Mouse (Mus musculus): Measurements from ENCODE around the gene Magi3. TPM values are rescaled to one million over a fixed set of nuclear protein-coding genes. Genes with fewer than 3 reads are reported as not detected.

The Magi3 gene
- 4.3 and 5.0 TPM in 2 replicates for polyA plus RNA-seq (2015; fragmentation: Nextera tagmentation; extraction: Ambion mirVana)

DNA sequence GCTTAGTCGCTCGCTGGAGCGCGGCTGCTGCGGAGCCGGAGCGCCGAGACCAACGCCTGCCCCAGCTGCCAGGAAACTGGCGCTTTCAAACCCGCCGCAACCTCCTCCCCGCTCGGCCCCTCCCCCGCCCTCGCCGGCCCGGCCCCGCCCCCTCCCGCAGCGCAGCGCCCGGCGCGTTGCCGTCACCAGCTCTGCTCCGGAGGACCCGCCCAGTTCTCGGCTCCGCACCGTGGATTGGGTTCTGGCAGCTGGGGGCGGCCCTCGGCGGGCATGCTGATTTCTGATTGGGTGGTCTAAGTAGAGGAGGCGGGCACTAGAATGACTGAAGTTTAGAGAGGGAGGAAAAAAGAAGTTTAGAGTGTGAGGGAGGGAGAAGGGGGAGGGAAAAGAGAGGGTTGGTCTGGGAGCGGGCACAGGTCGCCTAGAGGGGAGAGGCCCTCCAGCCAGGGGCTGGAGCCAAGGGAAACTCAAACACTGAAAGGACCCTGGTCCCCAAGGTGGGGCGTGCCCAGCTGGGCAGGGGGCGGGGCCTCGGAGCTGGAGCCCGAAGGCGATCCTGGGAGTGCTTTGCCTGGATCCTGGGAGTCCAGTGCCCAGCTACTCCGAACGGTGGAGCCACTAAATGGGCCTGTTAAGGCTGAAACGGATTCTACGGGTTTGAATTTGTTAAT is at the start of gene Magi3:
Gene Magi3, minus strand, starts transcription at position 80 of the 671 bp plus-strand sequence.
- 0% methylated on average over 45 of the region's 46 CpGs for WGBS
- ATAC-seq (ENCODE audit: low FRiP score, low TSS enrichment), result peak; percentile 100
- Histone ChIP-seq H3K27ac (ENCODE audit: low read length) (peak within 1 kb of the TSS; percentile 92), H3K36me3 (ENCODE audit: insufficient read depth, low read length) (no peaks in the 10 kb centered on the region), H3K4me2 (replicated peaks; ENCODE audit: low read depth, low read length) (peak within 1 kb of the TSS; percentile 92), H3K9me3 (ENCODE audit: low read length) (no peaks in the 10 kb centered on the region), H3K4me3 (ENCODE audit: low read length) (peak within 1 kb of the TSS; percentile 90), H3K27me3 (ENCODE audit: insufficient read depth, low read length) (no peaks in the 10 kb centered on the region), H3K4me1 (ENCODE audit: insufficient read depth, low read length) (peaks cover 15% of the 10 kb centered on the region), H3K9ac (replicated peaks; ENCODE audit: low read length) (peak within 1 kb of the TSS; percentile 85)

DNA sequence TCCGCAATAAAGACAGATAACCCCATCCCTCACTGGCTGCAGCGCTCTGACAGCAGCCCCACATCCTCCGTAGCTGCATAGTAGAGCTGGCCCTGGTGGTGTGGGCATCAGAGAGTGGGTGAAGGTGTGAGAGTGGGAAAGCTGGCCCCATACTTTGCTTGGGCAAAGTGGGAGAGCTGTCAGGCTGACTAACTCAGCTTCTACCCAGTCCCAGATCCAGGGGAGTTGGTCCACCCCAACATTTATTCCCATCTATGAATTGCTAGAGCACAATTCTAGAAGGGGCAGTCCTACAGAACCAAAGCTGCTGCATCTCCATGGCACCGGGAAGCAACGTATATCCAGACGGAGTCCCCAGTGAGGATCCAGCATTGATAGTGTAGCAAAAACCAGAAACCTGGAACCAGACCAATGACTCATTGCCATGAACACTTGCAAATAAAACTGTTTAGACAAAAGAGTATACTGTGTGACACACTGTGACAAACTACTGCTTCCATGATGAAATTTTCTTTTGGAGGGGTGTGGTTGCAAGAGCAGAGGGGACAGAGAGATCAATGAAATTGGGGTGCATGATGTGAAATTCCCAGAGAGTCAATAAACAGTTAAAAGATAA is 44.5 kb upstream of the Magi3 start:
- Histone ChIP-seq H3K27ac (ENCODE audit: low read length) (no peak overlapping the region), H3K9ac (replicated peaks; ENCODE audit: low read length) (no peak overlapping the region), H3K27me3 (ENCODE audit: insufficient read depth, low read length) (no peaks in the 10 kb centered on the region), H3K9me3 (ENCODE audit: low read length) (no peaks in the 10 kb centered on the region), H3K4me1 (ENCODE audit: insufficient read depth, low read length) (no peaks in the 10 kb centered on the region), H3K36me3 (ENCODE audit: insufficient read depth, low read length) (no peaks in the 10 kb centered on the region), H3K4me3 (ENCODE audit: low read length) (no peak overlapping the region), H3K4me2 (replicated peaks; ENCODE audit: low read depth, low read length) (no peak overlapping the region)
- 85% methylated on average over 6 of the region's 6 CpGs for WGBS
- no peak for ATAC-seq (ENCODE audit: low FRiP score, low TSS enrichment)

DNA sequence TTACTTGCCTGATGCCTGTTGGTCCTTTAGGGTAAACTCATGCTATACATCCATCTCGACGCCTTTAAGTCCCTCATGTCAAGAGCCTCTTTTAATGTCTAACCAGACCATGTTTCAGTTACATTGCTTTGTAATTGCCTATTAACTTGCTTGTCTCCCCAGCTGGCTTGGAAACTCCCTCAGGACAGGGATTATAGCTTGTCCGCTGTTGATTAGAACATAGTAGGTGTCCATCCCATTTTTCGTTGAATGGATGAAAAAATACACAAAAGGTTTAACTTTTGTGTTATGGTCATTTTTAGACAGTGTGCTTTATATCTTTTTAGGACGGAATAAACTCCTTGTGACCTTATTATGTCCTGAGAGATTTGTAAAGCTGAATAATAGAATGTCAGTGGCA is 40.0 kb upstream of the Magi3 start:
- H3K4me1 ChIP-seq (ENCODE audit: insufficient read depth, low read length), result no peaks in the 10 kb centered on the region
- no peaks in the 10 kb centered on the region for H3K27me3 ChIP-seq (ENCODE audit: insufficient read depth, low read length)
- 79% methylated on average over 5 of the region's 5 CpGs for WGBS
- no peaks in the 10 kb centered on the region for H3K36me3 ChIP-seq (ENCODE audit: insufficient read depth, low read length)
- no peak for ATAC-seq (ENCODE audit: low FRiP score, low TSS enrichment)
- H3K27ac ChIP-seq (ENCODE audit: low read length), result no peak overlapping the region
- no peak overlapping the region for H3K9ac ChIP-seq (replicated peaks; ENCODE audit: low read length)
- no peak overlapping the region for H3K4me3 ChIP-seq (ENCODE audit: low read length)
- no peak overlapping the region for H3K4me2 ChIP-seq (replicated peaks; ENCODE audit: low read depth, low read length)
- H3K9me3 ChIP-seq (ENCODE audit: low read length), result no peaks in the 10 kb centered on the region

DNA sequence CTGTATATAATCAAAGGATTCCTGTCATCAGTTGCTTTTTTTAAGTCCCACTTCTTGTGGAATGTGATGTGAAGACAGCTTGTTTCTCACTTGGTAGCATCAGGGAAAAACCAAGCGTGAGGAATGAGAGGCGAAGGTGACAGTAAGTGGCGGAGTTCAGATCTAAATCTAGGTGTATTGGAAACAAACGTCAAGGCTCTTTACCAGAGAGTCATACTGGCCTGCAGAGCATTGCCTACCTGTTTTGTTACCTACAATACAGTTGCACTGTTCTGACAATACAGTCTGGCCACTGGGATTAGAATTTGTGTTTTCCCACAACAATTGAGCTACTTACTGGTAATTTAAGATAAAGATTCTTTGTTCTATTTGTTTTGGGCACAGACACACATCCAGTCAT is 39.0 kb upstream of the Magi3 start:
- Histone ChIP-seq H3K36me3 (ENCODE audit: insufficient read depth, low read length) (no peaks in the 10 kb centered on the region), H3K27me3 (ENCODE audit: insufficient read depth, low read length) (no peaks in the 10 kb centered on the region), H3K9ac (replicated peaks; ENCODE audit: low read length) (no peak overlapping the region), H3K9me3 (ENCODE audit: low read length) (no peaks in the 10 kb centered on the region), H3K4me2 (replicated peaks; ENCODE audit: low read depth, low read length) (no peak overlapping the region), H3K4me1 (ENCODE audit: insufficient read depth, low read length) (no peaks in the 10 kb centered on the region), H3K4me3 (ENCODE audit: low read length) (no peak overlapping the region), H3K27ac (ENCODE audit: low read length) (no peak overlapping the region)
- no peak for ATAC-seq (ENCODE audit: low FRiP score, low TSS enrichment)
- 86% methylated on average over 4 of the region's 4 CpGs for WGBS

DNA sequence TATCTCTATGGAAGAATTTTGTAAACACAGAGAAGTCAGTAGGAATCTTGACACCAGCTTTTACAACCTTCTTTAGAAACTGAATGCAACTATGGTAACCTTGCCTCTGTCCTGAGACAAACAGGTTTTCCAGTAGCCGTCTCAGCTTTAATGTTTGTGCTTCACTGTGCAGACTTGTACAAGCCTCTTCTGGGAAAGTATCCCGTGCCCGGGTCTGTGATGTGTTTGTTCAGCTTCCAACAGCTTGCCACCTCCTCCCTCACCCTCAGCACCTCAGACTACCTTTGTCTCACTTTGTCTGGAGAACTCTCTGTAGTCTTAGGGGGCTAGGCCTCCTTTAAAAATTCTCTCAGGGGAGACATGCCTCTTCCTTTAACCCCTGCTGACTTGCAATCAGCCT is 36.9 kb upstream of the Magi3 start:
- Histone ChIP-seq H3K4me2 (replicated peaks; ENCODE audit: low read depth, low read length) (no peak overlapping the region), H3K27ac (ENCODE audit: low read length) (no peak overlapping the region), H3K27me3 (ENCODE audit: insufficient read depth, low read length) (no peaks in the 10 kb centered on the region), H3K9ac (replicated peaks; ENCODE audit: low read length) (no peak overlapping the region), H3K4me1 (ENCODE audit: insufficient read depth, low read length) (no peaks in the 10 kb centered on the region), H3K36me3 (ENCODE audit: insufficient read depth, low read length) (no peaks in the 10 kb centered on the region), H3K4me3 (ENCODE audit: low read length) (no peak overlapping the region), H3K9me3 (ENCODE audit: low read length) (no peaks in the 10 kb centered on the region)
- no peak for ATAC-seq (ENCODE audit: low FRiP score, low TSS enrichment)
- WGBS, result 47% methylated on average over 3 of the region's 3 CpGs

DNA sequence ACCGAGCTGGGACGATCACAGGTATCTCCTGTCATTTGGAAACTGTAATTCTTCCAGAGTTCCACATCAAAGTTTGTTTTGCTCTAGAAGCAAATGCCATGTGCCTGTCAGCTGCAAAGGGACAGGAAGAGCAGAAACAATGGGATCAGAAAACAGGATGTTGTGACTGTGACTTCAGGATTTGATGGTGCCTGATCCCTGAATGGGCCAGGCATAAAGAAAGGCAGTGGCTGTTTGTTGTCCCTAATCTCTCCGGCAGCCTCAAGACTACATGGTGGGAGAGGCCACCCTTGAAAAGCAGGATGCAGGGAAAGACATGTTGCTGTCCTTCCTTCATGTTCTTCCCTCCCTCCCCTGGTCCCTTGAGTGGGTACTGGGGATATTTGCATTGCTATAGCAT is 33.6 kb upstream of the Magi3 start:
- no peaks in the 10 kb centered on the region for H3K4me1 ChIP-seq (ENCODE audit: insufficient read depth, low read length)
- H3K27me3 ChIP-seq (ENCODE audit: insufficient read depth, low read length), result no peaks in the 10 kb centered on the region
- no peak overlapping the region for H3K27ac ChIP-seq (ENCODE audit: low read length)
- H3K4me2 ChIP-seq (replicated peaks; ENCODE audit: low read depth, low read length), result no peak overlapping the region
- H3K4me3 ChIP-seq (ENCODE audit: low read length), result no peak overlapping the region
- H3K36me3 ChIP-seq (ENCODE audit: insufficient read depth, low read length), result no peaks in the 10 kb centered on the region
- no peak for ATAC-seq (ENCODE audit: low FRiP score, low TSS enrichment)
- H3K9ac ChIP-seq (replicated peaks; ENCODE audit: low read length), result no peak overlapping the region
- WGBS, result 46% methylated on average over 3 of the region's 3 CpGs
- H3K9me3 ChIP-seq (ENCODE audit: low read length), result no peaks in the 10 kb centered on the region

DNA sequence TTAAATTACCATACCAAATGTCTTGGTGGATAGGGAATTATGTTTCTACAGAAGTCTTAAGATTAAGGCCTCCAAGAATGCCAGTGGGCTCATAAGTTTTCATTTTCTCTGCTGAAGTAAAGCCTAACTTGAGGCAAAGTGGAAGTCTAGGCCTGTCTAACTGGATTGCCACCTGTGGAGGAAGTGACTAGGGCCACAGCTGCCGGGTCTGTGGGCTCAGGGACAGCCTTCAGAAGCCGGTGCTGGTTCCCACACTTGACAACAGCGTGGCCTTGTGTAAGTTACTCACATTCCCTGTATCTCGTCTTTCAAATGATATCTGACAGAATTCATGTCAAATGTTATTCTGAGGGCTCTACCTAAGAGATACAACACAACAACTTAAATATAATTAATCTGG is 27.7 kb upstream of the Magi3 start:
- no peak overlapping the region for H3K4me2 ChIP-seq (replicated peaks; ENCODE audit: low read depth, low read length)
- no peak overlapping the region for H3K27ac ChIP-seq (ENCODE audit: low read length)
- no peaks in the 10 kb centered on the region for H3K27me3 ChIP-seq (ENCODE audit: insufficient read depth, low read length)
- peaks cover 3% of the 10 kb centered on the region; the same call in 1 of the 2 replicates for H3K9me3 ChIP-seq (ENCODE audit: low read length)
- no peaks in the 10 kb centered on the region for H3K4me1 ChIP-seq (ENCODE audit: insufficient read depth, low read length)
- no peak overlapping the region for H3K9ac ChIP-seq (replicated peaks; ENCODE audit: low read length)
- H3K4me3 ChIP-seq (ENCODE audit: low read length), result no peak overlapping the region
- WGBS, result 74% methylated on average over 4 of the region's 4 CpGs
- H3K36me3 ChIP-seq (ENCODE audit: insufficient read depth, low read length), result no peaks in the 10 kb centered on the region
- ATAC-seq (ENCODE audit: low FRiP score, low TSS enrichment), result no peak

DNA sequence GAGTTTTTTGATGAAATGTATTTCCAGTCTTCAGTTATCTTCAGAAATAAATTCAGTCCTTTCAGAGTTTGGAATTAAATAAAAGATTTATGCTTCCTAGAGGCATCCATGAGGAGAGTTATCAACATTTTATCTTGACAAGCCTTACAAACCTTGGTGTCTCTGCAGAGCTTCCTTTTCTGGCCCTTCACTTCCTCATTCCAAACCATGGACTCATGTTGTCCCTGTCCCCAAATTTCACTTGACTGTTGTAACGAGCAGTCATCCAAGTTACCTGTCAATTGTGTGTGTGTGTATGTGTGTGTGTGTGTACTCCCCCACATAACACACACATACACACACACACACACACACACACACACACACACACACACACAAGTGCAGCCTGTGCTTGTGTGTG is 26.9 kb upstream of the Magi3 start:
- H3K4me3 ChIP-seq (ENCODE audit: low read length), result no peak overlapping the region
- H3K36me3 ChIP-seq (ENCODE audit: insufficient read depth, low read length), result no peaks in the 10 kb centered on the region
- peaks cover 3% of the 10 kb centered on the region; the same call in 1 of the 2 replicates for H3K9me3 ChIP-seq (ENCODE audit: low read length)
- H3K9ac ChIP-seq (replicated peaks; ENCODE audit: low read length), result no peak overlapping the region
- ATAC-seq (ENCODE audit: low FRiP score, low TSS enrichment), result no peak
- no peak overlapping the region for H3K4me2 ChIP-seq (replicated peaks; ENCODE audit: low read depth, low read length)
- H3K27me3 ChIP-seq (ENCODE audit: insufficient read depth, low read length), result no peaks in the 10 kb centered on the region
- H3K27ac ChIP-seq (ENCODE audit: low read length), result no peak overlapping the region
- H3K4me1 ChIP-seq (ENCODE audit: insufficient read depth, low read length), result no peaks in the 10 kb centered on the region
- 63% methylated on average over 1 of the region's 1 CpGs for WGBS

DNA sequence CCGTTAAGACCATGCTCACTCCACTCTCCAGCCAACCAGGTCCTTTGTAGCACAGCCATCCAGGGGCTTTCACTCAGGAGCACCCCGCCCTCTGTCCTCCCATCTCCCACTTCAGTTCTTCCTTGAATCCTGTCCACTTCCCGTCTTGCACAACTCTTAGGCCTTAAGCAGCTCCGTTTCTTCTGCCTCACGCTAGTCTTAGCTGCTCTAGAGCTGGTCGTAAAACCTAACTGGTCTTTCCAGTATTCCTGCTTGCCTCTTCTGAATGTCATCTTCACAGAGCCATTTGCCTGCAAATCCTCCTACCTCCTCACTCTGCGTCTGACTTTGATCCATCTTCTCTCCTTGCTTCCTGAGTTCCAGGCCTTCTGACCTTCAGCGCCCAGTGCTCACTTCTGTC is 24.2 kb upstream of the Magi3 start:
- no peaks in the 10 kb centered on the region for H3K27me3 ChIP-seq (ENCODE audit: insufficient read depth, low read length)
- no peaks in the 10 kb centered on the region for H3K4me1 ChIP-seq (ENCODE audit: insufficient read depth, low read length)
- H3K9ac ChIP-seq (replicated peaks; ENCODE audit: low read length), result no peak overlapping the region
- no peak overlapping the region for H3K4me3 ChIP-seq (ENCODE audit: low read length)
- no peaks in the 10 kb centered on the region for H3K36me3 ChIP-seq (ENCODE audit: insufficient read depth, low read length)
- H3K9me3 ChIP-seq (ENCODE audit: low read length), result peaks cover 3% of the 10 kb centered on the region; the same call in 1 of the 2 replicates
- WGBS, result 69% methylated on average over 8 of the region's 8 CpGs
- ATAC-seq (ENCODE audit: low FRiP score, low TSS enrichment), result no peak
- H3K27ac ChIP-seq (ENCODE audit: low read length), result no peak overlapping the region
- no peak overlapping the region for H3K4me2 ChIP-seq (replicated peaks; ENCODE audit: low read depth, low read length)

DNA sequence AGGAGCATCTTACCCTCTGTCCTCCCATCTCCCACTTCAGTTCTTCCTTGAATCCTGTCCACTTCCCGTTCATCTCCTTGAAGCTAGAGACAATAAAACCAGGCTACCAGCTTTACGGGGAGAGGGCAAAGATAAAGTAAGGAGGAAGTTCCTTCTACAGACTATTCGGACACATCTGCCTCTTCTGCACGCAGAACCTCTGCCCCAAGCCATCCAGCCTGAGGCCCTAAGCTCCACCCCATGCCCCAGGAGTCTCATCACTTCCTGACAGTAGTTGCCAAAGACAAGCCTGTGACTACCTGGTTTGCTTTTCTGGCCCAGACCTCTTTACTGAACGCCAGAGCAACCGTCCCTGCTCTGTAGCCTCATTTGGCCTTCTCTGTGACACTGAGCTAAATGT is 23.8 kb upstream of the Magi3 start:
- 72% methylated on average over 6 of the region's 6 CpGs for WGBS
- Histone ChIP-seq H3K4me2 (replicated peaks; ENCODE audit: low read depth, low read length) (no peak overlapping the region), H3K9ac (replicated peaks; ENCODE audit: low read length) (no peak overlapping the region), H3K9me3 (ENCODE audit: low read length) (peaks cover 3% of the 10 kb centered on the region; the same call in 1 of the 2 replicates), H3K27ac (ENCODE audit: low read length) (no peak overlapping the region), H3K27me3 (ENCODE audit: insufficient read depth, low read length) (no peaks in the 10 kb centered on the region), H3K4me1 (ENCODE audit: insufficient read depth, low read length) (no peaks in the 10 kb centered on the region), H3K36me3 (ENCODE audit: insufficient read depth, low read length) (no peaks in the 10 kb centered on the region), H3K4me3 (ENCODE audit: low read length) (no peak overlapping the region)
- no peak for ATAC-seq (ENCODE audit: low FRiP score, low TSS enrichment)

Measured in kidney, embryonic 16.5 days (tissue).